Mouse (Mus musculus): ENCODE data around the gene Rfc5.

DNA sequence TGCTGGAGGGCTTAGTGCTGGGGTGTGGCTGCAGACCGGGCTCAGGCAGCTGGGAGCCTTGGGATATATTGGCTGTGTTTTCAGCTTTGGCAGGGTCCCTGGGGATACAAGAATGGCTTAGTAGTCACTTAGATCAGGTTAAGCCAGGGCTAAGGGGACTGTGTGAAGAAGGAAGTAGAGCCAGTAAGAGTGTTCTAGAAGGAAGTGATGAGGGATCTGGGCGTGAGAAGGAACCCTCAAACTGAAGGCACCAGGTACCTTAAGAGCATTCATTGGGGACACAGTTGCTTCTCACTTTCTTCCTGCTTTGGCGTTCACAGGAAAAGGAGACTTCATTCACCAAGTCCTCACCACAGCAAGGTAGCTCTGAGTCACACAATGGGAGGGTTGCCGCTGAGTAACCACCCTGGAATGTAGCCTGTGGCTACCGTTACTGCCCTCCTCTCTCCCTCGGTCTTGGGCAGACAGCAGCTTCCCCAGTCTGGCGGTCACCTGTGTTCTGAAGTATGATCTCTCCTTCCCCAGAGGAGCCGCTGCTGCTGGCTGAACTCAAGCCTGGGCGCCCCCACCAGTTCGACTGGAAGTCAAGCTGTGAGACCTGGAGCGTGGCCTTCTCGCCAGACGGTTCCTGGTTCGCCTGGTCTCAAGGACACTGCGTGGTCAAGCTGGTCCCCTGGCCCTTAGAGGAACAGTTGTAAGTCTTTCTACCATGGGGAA is 25.6 kb downstream of the Rfc5 start:
- TF ChIP-seq CTCF (IDR thresholded peaks at IDR 0.05; ENCODE audit: low read depth, low read length) (no peak), GATA1 (IDR thresholded peaks at IDR 0.05; ENCODE audit: borderline replicate concordance, low read length) (no peak), TAL1 (conservative IDR thresholded peaks at IDR 0.05; ENCODE audit: low read depth, low read length) (no peak), POLR2AphosphoS5 (IDR thresholded peaks at IDR 0.05; ENCODE audit: insufficient replicate concordance, low read depth, low read length) (no peak)

Measured in G1E (cell line).